Mouse (Mus musculus): Measurements from ENCODE around the gene Lat2. TPM values are rescaled to one million over a fixed set of nuclear protein-coding genes. Genes with fewer than 3 reads are reported as not detected.

The Lat2 gene
- polyA plus RNA-seq, 1 experiment from 2014 or later, result 4.2 TPM

- Histone ChIP-seq H3K4me1 (peaks cover 2% of the 10 kb centered on the region; the same call in 1 of the 2 replicates), H3K27me3 (ENCODE audit: poor library complexity, severe bottlenecking) (no peaks in the 10 kb centered on the region), H3K27ac (no peak overlapping the region), H3K9me3 (no peaks in the 10 kb centered on the region), H3K36me3 (replicated peaks) (peaks cover 6% of the 10 kb centered on the region; the same call in 1 of the 2 replicates), H3K4me3 (no peak overlapping the region)
- no peak for DNase-seq (ENCODE audit: extremely low spot score, low spot score)
- WGBS, result 76% methylated on average over 5 of the region's 5 CpGs
Measured at GRCm38 (mm10) chr5:134607121-134607520, 7.7 kb downstream of the Lat2 start.

GRCm38 (mm10) chr5:134606314-134606713, 8.5 kb downstream of the Lat2 start:
- Histone ChIP-seq H3K9me3 (no peaks in the 10 kb centered on the region), H3K27ac (no peak overlapping the region), H3K4me1 (no peaks in the 10 kb centered on the region), H3K27me3 (ENCODE audit: poor library complexity, severe bottlenecking) (no peaks in the 10 kb centered on the region), H3K36me3 (replicated peaks) (peaks cover 8% of the 10 kb centered on the region; the same call in 1 of the 2 replicates), H3K4me3 (no peak overlapping the region)
- no peak for DNase-seq (ENCODE audit: extremely low spot score, low spot score)

GRCm38 (mm10) chr5:134604376-134604775, 10.4 kb downstream of the Lat2 start:
- Histone ChIP-seq H3K27ac (no peak overlapping the region), H3K9me3 (no peaks in the 10 kb centered on the region), H3K4me3 (no peak overlapping the region), H3K36me3 (replicated peaks) (peaks cover 15% of the 10 kb centered on the region), H3K27me3 (ENCODE audit: poor library complexity, severe bottlenecking) (no peaks in the 10 kb centered on the region), H3K4me1 (no peaks in the 10 kb centered on the region)
- no peak for DNase-seq (ENCODE audit: extremely low spot score, low spot score)
- 87% methylated on average over 11 of the region's 11 CpGs for whole genome bisulfite sequencing

GRCm38 (mm10) chr5:134597711-134598110, 17.1 kb downstream of the Lat2 start:
- Histone ChIP-seq H3K36me3 (replicated peaks) (peaks cover 79% of the 10 kb centered on the region), H3K4me3 (no peak overlapping the region), H3K27me3 (ENCODE audit: poor library complexity, severe bottlenecking) (no peaks in the 10 kb centered on the region), H3K9me3 (no peaks in the 10 kb centered on the region), H3K27ac (no peak overlapping the region), H3K4me1 (no peaks in the 10 kb centered on the region)
- no peak for DNase-seq (ENCODE audit: extremely low spot score, low spot score)
- WGBS, result 93% methylated on average over 10 of the region's 10 CpGs

GRCm38 (mm10) chr5:134593093-134593492, 21.7 kb downstream of the Lat2 start:
- no peak for DNase-seq (ENCODE audit: extremely low spot score, low spot score)
- 92% methylated on average over 9 of the region's 9 CpGs for WGBS
- H3K27me3 ChIP-seq (ENCODE audit: poor library complexity, severe bottlenecking), result no peaks in the 10 kb centered on the region
- H3K36me3 ChIP-seq (replicated peaks), result peaks cover 99% of the 10 kb centered on the region
- H3K27ac ChIP-seq, result no peak overlapping the region
- H3K4me1 ChIP-seq, result no peaks in the 10 kb centered on the region
- no peak overlapping the region for H3K4me3 ChIP-seq
- H3K9me3 ChIP-seq, result no peaks in the 10 kb centered on the region

GRCm38 (mm10) chr5:134592026-134592581, 22.7 kb downstream of the Lat2 start:
- Histone ChIP-seq H3K36me3 (replicated peaks) (peaks cover 99% of the 10 kb centered on the region), H3K27me3 (ENCODE audit: poor library complexity, severe bottlenecking) (no peaks in the 10 kb centered on the region), H3K4me3 (no peak overlapping the region), H3K9me3 (no peaks in the 10 kb centered on the region), H3K27ac (no peak overlapping the region), H3K4me1 (no peaks in the 10 kb centered on the region)
- DNase-seq (ENCODE audit: extremely low spot score, low spot score), result no peak
- 95% methylated on average over 11 of the region's 11 CpGs for WGBS

GRCm38 (mm10) chr5:134589900-134590299, 24.9 kb downstream of the Lat2 start:
- 95% methylated on average over 3 of the region's 3 CpGs for WGBS
- no peaks in the 10 kb centered on the region for H3K9me3 ChIP-seq
- H3K4me1 ChIP-seq, result 0 out of 2 replicates have a peak, but pooled peaks cover 3% of the 10 kb centered on the region
- H3K36me3 ChIP-seq (replicated peaks), result peaks cover 96% of the 10 kb centered on the region
- no peaks in the 10 kb centered on the region for H3K27me3 ChIP-seq (ENCODE audit: poor library complexity, severe bottlenecking)
- H3K27ac ChIP-seq, result no peak overlapping the region
- no peak overlapping the region for H3K4me3 ChIP-seq
- DNase-seq (ENCODE audit: extremely low spot score, low spot score), result no peak

GRCm38 (mm10) chr5:134584798-134585197, 30.0 kb downstream of the Lat2 start:
- H3K36me3 ChIP-seq (replicated peaks), result peaks cover 47% of the 10 kb centered on the region
- no peaks in the 10 kb centered on the region for H3K9me3 ChIP-seq
- H3K4me3 ChIP-seq, result no peak overlapping the region
- no peak overlapping the region for H3K27ac ChIP-seq
- no peaks in the 10 kb centered on the region for H3K27me3 ChIP-seq (ENCODE audit: poor library complexity, severe bottlenecking)
- WGBS, result 89% methylated on average over 5 of the region's 5 CpGs
- no peak for DNase-seq (ENCODE audit: extremely low spot score, low spot score)
- peaks cover 17% of the 10 kb centered on the region for H3K4me1 ChIP-seq

- H3K36me3 ChIP-seq (replicated peaks), result peaks cover 38% of the 10 kb centered on the region
- H3K27ac ChIP-seq, result no peak overlapping the region
- peak overlapping the region; percentile 70 for H3K4me3 ChIP-seq
- no peaks in the 10 kb centered on the region for H3K27me3 ChIP-seq (ENCODE audit: poor library complexity, severe bottlenecking)
- no peaks in the 10 kb centered on the region for H3K9me3 ChIP-seq
- no peak for DNase-seq (ENCODE audit: extremely low spot score, low spot score)
- WGBS, result 81% methylated on average over 3 of the region's 3 CpGs
- H3K4me1 ChIP-seq, result peaks cover 17% of the 10 kb centered on the region
Measured at GRCm38 (mm10) chr5:134583884-134584213, 31.0 kb downstream of the Lat2 start.

- Histone ChIP-seq H3K27ac (peak overlapping the region; percentile 88), H3K9me3 (no peaks in the 10 kb centered on the region), H3K4me3 (peak overlapping the region; percentile 70), H3K4me1 (peaks cover 17% of the 10 kb centered on the region), H3K36me3 (replicated peaks) (peaks cover 32% of the 10 kb centered on the region), H3K27me3 (ENCODE audit: poor library complexity, severe bottlenecking) (no peaks in the 10 kb centered on the region)
- no peak for DNase-seq (ENCODE audit: extremely low spot score, low spot score)
- WGBS, result 34% methylated on average over 15 of the region's 15 CpGs
Measured at GRCm38 (mm10) chr5:134583006-134583883, 31.6 kb downstream of the Lat2 start.

- no peaks in the 10 kb centered on the region for H3K9me3 ChIP-seq
- H3K4me1 ChIP-seq, result peaks cover 17% of the 10 kb centered on the region
- peak overlapping the region; percentile 88 for H3K27ac ChIP-seq
- WGBS, result 8% methylated on average over 29 of the region's 30 CpGs
- H3K4me3 ChIP-seq, result peak overlapping the region; percentile 70
- H3K27me3 ChIP-seq (ENCODE audit: poor library complexity, severe bottlenecking), result no peaks in the 10 kb centered on the region
- peak; percentile 96 for DNase-seq (ENCODE audit: extremely low spot score, low spot score)
- H3K36me3 ChIP-seq (replicated peaks), result peaks cover 23% of the 10 kb centered on the region
Measured at GRCm38 (mm10) chr5:134582221-134582907, 32.5 kb downstream of the Lat2 start.

- H3K36me3 ChIP-seq (replicated peaks), result 0 out of 2 replicates have a peak, but pooled peaks cover 11% of the 10 kb centered on the region
- H3K4me3 ChIP-seq, result 0 out of 2 replicates have a peak within 1 kb of the TSS, but pooled peaks have one; percentile 70
- WGBS, result 88% methylated on average over 5 of the region's 5 CpGs
- H3K4me1 ChIP-seq, result peaks cover 17% of the 10 kb centered on the region
- no peak within 1 kb of the TSS for H3K27ac ChIP-seq
- no peaks in the 10 kb centered on the region for H3K9me3 ChIP-seq
- DNase-seq (ENCODE audit: extremely low spot score, low spot score), result no peak
- no peaks in the 10 kb centered on the region for H3K27me3 ChIP-seq (ENCODE audit: poor library complexity, severe bottlenecking)
Measured at GRCm38 (mm10) chr5:134581146-134581545, 33.7 kb downstream of the Lat2 start, which contains the start of gene Rfc2. TSS of gene Rfc2 (plus strand) at chr5:134581366.

- no peaks in the 10 kb centered on the region for H3K36me3 ChIP-seq (replicated peaks)
- peaks cover 12% of the 10 kb centered on the region for H3K4me1 ChIP-seq
- 66% methylated on average over 3 of the region's 3 CpGs for WGBS
- H3K4me3 ChIP-seq, result no peak overlapping the region
- no peak for DNase-seq (ENCODE audit: extremely low spot score, low spot score)
- no peaks in the 10 kb centered on the region for H3K27me3 ChIP-seq (ENCODE audit: poor library complexity, severe bottlenecking)
- H3K27ac ChIP-seq, result no peak overlapping the region
- H3K9me3 ChIP-seq, result no peaks in the 10 kb centered on the region
Measured at GRCm38 (mm10) chr5:134579135-134579534, 35.7 kb downstream of the Lat2 start.
